Mouse (Mus musculus) brain, adult 2 months (tissue): ENCODE results near the gene 1700086D15Rik.
A peak's percentile ranks its signal among the peaks of the same experiment; 100 is the strongest.

Experiments
- DNase-seq: peaks from one replicate; pipeline ENCODE4 v3.0.0; 2011; ENCODE audit warnings: low read depth, low spot score

1700086D15Rik gene

DNA sequence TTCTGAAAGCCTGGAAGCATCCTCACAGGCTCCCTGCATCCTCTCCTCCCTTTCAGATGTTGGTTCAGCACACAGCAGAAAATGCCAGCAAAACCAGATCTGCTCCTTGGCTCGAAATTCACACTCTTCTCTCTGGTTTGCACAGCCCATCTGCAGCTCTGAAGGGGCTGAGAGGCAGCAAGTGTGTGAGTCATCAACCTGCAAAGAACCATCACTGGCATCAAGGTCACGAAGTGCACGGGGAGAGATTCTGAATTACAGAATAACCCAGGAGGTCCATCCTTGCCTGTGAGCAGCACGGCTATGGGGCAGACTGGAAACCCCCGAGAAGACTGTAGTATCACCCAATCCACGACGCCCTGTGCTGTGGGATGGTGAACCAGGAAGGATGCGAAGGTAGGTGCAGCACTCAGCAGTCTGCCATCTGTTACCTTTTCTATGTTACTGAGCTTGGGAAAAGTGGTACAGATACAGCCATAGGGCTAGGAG lies 24.4 kb downstream of the 1700086D15Rik start:
- DNase-seq = peak; percentile 94

DNA sequence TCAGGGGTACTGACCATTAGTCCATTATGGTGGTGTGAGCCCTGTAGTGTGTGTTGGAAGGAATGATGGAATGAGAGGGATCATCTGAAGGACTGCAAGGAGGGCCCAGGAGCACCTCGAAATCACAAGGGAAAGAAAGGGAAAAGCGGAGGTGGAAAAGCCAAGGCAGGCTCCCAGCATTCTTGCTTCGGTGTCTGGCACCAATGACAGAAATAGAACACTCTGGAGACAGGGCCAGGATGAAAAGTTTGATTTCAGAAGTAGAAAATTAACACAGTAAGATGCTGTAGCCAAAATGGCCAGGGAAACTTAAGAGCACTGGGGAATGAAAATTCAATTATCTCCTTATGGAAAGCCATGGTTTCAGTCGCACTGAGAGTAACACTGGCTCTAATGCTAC lies 26.0 kb downstream of the 1700086D15Rik start:
- DNase-seq = peak; percentile 81

DNA sequence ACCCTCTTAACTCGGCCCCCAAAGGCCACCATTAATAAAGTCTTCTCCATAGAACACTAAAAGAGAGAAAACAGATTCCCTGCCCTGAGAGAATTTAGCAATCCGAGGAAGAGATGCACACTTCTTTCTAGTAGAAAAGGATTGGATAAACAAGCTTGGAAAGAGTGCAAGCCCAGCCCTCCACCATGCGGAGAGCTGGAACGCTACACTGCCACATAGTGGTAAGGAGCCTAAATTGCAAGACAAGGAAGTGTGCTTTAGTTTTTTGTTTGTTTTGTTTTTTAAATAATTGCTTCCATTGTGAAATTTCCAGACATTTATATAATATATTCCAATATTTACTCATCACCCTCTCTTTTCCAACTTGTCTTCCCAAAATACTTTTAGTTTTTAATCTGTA lies 30.6 kb downstream of the 1700086D15Rik start:
- no peak for DNase-seq

DNA sequence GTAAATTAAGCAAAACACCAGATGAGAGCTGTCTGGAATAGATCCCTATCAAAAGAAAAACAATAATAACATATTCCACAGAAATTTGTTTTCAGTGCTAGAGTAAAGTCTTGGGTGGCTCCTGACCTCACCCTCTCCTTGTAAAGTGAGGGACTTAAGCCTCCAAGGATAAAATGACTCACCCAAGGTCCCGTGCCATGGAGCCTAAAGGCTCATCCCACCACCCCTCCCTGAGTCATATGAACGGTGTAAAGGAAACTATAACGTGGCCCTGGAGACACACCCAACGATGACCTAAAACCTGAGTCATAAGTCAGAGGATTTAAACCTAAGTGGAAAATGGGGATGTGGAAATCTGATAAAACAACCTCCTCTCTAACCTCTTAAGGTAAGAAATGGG lies 31.0 kb downstream of the 1700086D15Rik start:
- no peak for DNase-seq

DNA sequence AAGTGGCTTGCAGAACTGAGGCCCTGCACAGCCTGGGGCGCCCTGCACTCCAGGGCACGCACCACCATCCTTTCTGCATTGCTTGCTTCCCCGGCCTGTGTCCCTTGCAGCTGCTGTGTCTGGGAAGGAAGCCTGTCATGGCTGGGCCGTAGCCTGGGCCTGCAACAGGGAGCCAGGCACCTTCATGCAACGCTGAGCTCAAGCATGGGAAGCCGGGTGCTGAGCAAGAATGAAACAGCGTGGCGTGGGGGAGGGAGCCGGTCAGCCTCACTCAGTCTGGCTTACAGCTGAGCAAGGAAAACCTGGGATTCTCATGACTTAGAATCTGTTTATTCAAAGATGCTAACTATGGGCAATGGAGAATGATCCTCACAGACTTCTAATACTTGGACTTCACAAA lies 33.1 kb downstream of the 1700086D15Rik start:
- peak; percentile 72 for DNase-seq

DNA sequence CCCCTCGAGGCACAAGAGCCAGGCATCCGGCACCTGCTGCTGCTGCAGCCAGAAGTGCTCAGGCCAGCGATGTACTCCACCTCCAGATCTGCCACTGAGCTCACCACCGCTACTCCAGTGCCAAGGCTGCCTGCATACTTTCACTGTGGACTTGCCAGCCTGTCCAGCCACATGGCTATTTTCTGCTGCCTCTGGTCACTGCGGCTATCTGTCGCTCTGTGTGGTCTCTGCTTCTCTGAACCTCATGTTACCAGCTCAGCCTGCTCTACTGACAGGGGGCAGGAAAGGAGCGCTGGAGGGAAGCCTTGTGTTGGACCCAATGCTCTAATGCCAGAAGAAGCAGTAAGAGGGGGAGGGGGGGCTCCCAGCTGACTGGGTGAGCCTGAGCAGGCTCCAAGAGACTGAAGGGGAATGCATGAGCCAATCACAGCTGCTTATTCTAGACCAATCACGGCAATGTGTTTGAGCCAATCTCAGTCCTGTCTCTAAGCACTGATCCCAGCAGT lies 34.7 kb downstream of the 1700086D15Rik start:
- DNase-seq = peak; percentile 84

DNA sequence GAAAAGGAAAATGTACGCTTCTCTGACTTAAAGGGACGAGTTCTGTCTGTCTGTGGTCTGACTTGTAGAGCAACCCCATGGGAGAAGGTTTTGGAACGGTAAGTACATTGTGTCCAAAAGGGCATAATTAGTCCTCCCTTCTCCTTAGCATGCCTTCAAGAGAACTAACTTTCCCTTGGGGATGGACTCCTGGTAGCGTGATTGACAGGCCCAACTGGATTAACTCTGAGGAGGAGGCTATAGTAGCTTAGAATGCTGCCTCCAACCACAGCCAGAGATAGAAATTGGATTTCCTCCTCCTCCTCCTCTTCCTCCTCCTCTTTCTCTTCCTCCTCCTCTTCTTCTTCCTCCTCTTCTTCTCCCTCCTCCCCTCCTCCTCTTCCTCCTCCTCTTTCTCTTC lies 39.4 kb downstream of the 1700086D15Rik start:
- DNase-seq = no peak

DNA sequence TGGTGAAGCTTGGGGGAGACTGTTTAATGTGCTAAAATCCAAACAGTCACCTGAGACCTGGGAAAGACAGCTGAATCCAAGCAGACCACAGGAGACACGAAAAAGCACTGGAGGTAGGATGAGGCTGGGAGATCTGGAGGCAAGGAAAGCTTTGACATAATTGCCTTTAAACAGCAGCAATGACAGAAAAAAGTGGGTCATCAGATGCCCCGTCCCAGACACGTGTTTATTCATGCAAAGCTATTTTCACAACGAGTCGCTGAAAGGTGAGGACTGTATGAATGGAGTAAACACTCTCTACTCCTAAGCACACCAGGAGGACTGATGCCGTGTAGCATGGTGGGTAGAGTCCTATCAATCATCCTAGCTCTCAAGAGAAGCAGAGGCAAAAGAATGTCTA lies 43.9 kb downstream of the 1700086D15Rik start:
- no peak for DNase-seq

DNA sequence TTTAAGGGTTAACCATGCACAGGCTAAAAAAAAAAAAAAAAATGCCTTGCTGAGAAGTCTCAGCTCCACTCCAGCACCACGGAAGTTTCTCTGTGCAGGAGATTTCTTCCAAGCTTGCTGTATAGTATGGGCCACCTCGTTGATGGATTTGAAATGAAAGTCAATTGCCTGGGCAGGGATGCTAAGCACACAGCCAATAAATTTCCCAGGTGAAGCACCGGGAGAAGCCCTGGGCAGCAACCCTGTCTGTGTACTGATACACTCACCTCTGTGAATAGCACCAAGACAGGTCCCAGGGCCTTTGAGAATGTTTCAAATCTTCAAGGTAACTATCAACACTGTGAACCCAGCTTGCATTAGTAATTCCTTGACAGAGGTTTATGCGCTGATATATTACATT lies 47.6 kb downstream of the 1700086D15Rik start:
- DNase-seq = no peak

DNA sequence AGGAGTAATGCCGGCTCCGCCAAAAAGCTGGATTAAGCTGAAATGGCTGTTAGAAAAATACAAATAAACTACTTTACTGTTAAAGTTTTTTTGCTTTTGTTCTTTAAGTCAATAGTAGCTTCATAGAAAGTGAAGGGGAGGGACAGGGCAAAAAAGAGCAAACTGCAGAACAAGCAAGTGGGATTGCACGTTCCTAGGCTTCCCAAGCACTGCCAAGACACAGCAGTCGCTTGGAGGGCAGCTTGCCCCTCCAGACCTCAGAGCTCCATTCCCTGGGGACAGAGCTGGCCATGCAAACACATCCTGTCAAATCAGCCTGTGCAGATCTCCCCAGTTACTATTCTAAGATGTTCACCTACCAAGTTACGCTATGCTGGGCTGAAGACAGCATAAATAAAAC lies 48.0 kb downstream of the 1700086D15Rik start:
- DNase-seq = peak; percentile 44

DNA sequence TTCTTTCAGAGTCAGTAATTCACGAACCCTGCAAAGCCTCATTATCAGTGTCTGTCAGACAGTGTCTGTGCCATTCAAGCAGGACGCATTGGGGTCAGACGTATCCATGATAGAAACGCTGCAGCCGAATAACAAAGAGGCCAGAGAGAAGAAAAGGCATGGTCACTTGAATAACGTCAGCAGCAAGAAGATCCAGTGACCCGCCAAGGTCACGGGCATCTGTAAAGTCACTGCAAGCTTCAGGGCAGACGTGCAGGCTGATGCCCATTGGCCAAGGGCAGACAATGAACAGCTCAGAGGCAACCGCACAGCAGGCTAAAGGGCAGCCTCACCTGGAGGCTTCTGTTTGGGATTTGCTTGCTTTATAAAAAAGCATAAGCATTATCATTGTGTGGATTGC lies 49.6 kb downstream of the 1700086D15Rik start:
- no peak for DNase-seq

DNA sequence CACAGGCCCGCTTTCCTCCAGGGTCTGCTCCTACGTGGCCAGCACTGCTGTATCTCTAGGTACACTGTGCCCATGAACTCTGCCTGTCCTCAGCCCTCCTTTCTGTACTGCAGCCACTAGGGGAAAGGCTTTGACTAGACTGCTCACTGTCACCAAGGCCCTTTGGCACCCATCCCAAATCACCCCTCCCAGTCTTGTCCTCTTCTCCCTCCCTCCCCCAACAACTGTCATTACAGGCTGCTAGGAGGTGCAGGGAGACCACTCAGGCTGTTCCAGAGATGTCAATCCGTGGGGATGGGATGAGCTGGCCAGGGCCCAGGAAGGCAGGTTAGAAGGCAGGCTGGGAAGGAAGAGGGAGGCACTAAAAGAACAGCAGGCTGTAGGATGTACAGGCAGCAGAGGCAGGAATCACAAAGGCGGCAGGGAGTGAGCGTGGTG lies 51.9 kb downstream of the 1700086D15Rik start:
- DNase-seq = peak; percentile 85

DNA sequence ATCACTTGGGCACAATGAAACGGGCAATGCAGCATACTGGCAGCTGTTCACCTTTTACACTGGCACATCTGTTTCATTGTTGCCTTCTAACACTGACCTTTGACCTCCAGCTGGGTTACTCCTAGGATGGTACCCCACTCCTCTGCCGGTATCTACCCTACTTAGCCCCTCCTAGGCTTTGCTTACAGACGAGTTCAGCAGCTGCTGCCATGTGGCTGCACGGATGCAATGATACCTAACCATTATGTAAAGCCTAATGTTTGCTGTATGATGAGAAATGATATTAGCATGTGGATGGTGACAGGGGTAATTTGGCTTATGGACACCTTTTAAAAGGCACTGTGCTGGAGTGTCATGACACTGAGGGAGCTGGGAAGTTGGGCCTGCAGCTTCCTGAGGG lies 52.5 kb downstream of the 1700086D15Rik start:
- DNase-seq = no peak

DNA sequence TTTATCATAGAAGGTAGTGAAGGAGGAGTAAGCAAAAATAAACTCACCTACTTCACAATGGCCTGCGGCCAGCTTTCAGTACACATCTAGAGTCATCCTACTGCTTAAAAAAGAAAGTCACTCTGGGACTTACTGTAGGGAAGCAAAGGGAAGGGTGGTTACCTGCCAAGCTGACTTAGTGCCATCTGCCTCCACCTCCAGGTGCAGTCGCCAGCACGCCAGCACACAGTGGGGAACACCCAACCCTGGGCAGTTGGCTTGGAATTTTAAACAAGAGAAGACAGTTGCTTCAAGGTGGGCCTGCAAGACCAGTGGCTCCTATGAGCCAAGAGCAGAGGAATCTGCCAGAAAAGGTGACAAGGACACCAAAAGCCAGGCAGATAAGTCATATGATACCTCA lies 55.6 kb downstream of the 1700086D15Rik start:
- peak; percentile 94 for DNase-seq
